Mouse (Mus musculus) G1E (cell line): ENCODE results near the gene Fbxo46.

ENCODE experiments used
- CTCF ChIP-seq: IDR thresholded peaks from 2 replicates; pipeline ENCODE4 v1.5.1; 2012; ENCODE audit warnings: low read depth, low read length, inconsistent platforms, mixed read lengths
- GATA2 ChIP-seq: IDR thresholded peaks from 2 replicates; pipeline ENCODE4 v1.6.1; 2012; ENCODE audit warnings: low read depth, low read length, inconsistent platforms, borderline replicate concordance

DNA sequence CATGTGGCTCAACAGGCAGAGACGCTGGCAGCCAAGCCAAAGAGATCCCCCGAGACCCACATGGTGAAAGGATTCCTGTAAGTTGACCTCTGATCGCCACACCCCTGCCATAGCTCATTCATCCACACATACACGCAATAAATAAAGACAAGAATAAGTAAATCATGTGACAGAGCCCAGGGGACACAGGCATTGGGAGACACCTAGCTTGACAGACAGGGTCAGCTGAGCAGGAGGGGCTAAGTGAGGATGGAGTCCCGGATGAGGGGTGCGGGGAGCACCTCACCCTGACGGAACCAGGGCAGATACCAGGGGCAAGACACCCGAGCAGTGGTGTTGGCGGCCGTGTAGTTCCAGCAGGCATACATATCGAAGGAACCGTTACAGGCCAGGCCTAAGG lies 44.1 kb downstream of the Fbxo46 start:
- TF ChIP-seq CTCF (no peak), GATA2 (no peak)
